Mouse (Mus musculus) frontal cortex, adult (tissue): ENCODE data around the gene Nr1d1.

Source experiments
- ATAC-seq: cut with Nextera tagmentation; 2 replicates; pipeline ENCODE4 v1.9.2; 2017; ENCODE audit warnings: mild to moderate bottlenecking, moderate library complexity, mixed read lengths; ENCODE audit not compliant: low TSS enrichment

The Nr1d1 gene

GRCm38 (mm10) chr11:98770096-98770975 lies 4.8 kb downstream of the Nr1d1 start:
- ATAC-seq = peak; percentile 2; the same call in 1 of the 2 replicates

- no peak for ATAC-seq
Measured at GRCm38 (mm10) chr11:98769007-98769954, 5.9 kb downstream of the Nr1d1 start.

- ATAC-seq = peak; percentile 4; the same call in 1 of the 2 replicates
Measured at GRCm38 (mm10) chr11:98768127-98769006, 6.8 kb downstream of the Nr1d1 start.

- no peak for ATAC-seq
Measured at GRCm38 (mm10) chr11:98767713-98768112, 7.4 kb downstream of the Nr1d1 start.

GRCm38 (mm10) chr11:98767276-98767675 lies 7.9 kb downstream of the Nr1d1 start:
- ATAC-seq = no peak; the same call in 1 of the 2 replicates

- ATAC-seq = no peak
Measured at GRCm38 (mm10) chr11:98766816-98767215, 8.3 kb downstream of the Nr1d1 start.

- no peak for ATAC-seq
Measured at GRCm38 (mm10) chr11:98766346-98766745, 8.8 kb downstream of the Nr1d1 start.

GRCm38 (mm10) chr11:98765421-98766309 lies 9.5 kb downstream of the Nr1d1 start:
- ATAC-seq = no peak

- ATAC-seq = no peak
Measured at GRCm38 (mm10) chr11:98764746-98765145, 10.4 kb downstream of the Nr1d1 start.

GRCm38 (mm10) chr11:98764091-98764490 lies 11.0 kb downstream of the Nr1d1 start:
- no peak for ATAC-seq

- ATAC-seq = no peak
Measured at GRCm38 (mm10) chr11:98763502-98763861, 11.7 kb downstream of the Nr1d1 start.

- peak; percentile 55; the same call in 1 of the 2 replicates for ATAC-seq
Measured at GRCm38 (mm10) chr11:98762756-98763501, 12.2 kb downstream of the Nr1d1 start.

- ATAC-seq = no peak
Measured at GRCm38 (mm10) chr11:98761939-98762338, 13.2 kb downstream of the Nr1d1 start.

- no peak for ATAC-seq
Measured at GRCm38 (mm10) chr11:98756711-98757110, 18.4 kb downstream of the Nr1d1 start.

- no peak for ATAC-seq
Measured at GRCm38 (mm10) chr11:98755726-98756380, 19.3 kb downstream of the Nr1d1 start.

- ATAC-seq = peak; percentile 45
Measured at GRCm38 (mm10) chr11:98754621-98755181, 20.4 kb downstream of the Nr1d1 start.

- 0 out of 2 replicates have a peak, but pooled peaks have one; percentile 3 for ATAC-seq
Measured at GRCm38 (mm10) chr11:98754151-98754620, 20.9 kb downstream of the Nr1d1 start.

- ATAC-seq = no peak
Measured at GRCm38 (mm10) chr11:98753264-98753663, 21.9 kb downstream of the Nr1d1 start.
